Mouse (Mus musculus): ENCODE measurements around the gene Ikbip. TPM values are rescaled to one million over a fixed set of nuclear protein-coding genes. Genes with fewer than 3 reads are reported as not detected.

The Ikbip gene
- polyA plus RNA-seq, 1 experiment from 2014 or later: 39.1 TPM

- Histone ChIP-seq H3K27me3 (ENCODE audit: insufficient read depth, poor library complexity, severe bottlenecking) (no peaks in the 10 kb centered on the region), H3K27ac (peak overlapping the region; percentile 81), H3K4me3 (no peak overlapping the region), H3K9me3 (no peaks in the 10 kb centered on the region), H3K36me3 (peaks cover 4% of the 10 kb centered on the region), H3K4me1 (peaks cover 16% of the 10 kb centered on the region)
- DNase-seq (ENCODE audit: low spot score): no peak
- WGBS: 39% methylated on average over 10 of the region's 10 CpGs
Observed at GRCm38 (mm10) chr10:91126618-91127355, 44.0 kb downstream of the Ikbip start.

GRCm38 (mm10) chr10:91127395-91127794 is 44.7 kb downstream of the Ikbip start:
- Histone ChIP-seq H3K27ac (peak overlapping the region; percentile 81), H3K9me3 (no peaks in the 10 kb centered on the region), H3K36me3 (no peaks in the 10 kb centered on the region), H3K4me3 (no peak overlapping the region), H3K27me3 (ENCODE audit: insufficient read depth, poor library complexity, severe bottlenecking) (no peaks in the 10 kb centered on the region), H3K4me1 (peaks cover 13% of the 10 kb centered on the region; the same call in 1 of the 2 replicates)
- WGBS: 33% methylated on average over 2 of the region's 2 CpGs
- DNase-seq (ENCODE audit: low spot score): no peak

- Histone ChIP-seq H3K27ac (no peak overlapping the region), H3K27me3 (ENCODE audit: insufficient read depth, poor library complexity, severe bottlenecking) (no peaks in the 10 kb centered on the region), H3K4me1 (peaks cover 13% of the 10 kb centered on the region; the same call in 1 of the 2 replicates), H3K4me3 (no peak overlapping the region), H3K36me3 (no peaks in the 10 kb centered on the region), H3K9me3 (no peaks in the 10 kb centered on the region)
- WGBS: 83% methylated on average over 1 of the region's 1 CpGs
- DNase-seq (ENCODE audit: low spot score): no peak
Observed at GRCm38 (mm10) chr10:91128551-91129160, 45.9 kb downstream of the Ikbip start.

- Histone ChIP-seq H3K27ac (no peak overlapping the region), H3K4me1 (peaks cover 13% of the 10 kb centered on the region; the same call in 1 of the 2 replicates), H3K4me3 (no peak overlapping the region), H3K36me3 (no peaks in the 10 kb centered on the region), H3K27me3 (ENCODE audit: insufficient read depth, poor library complexity, severe bottlenecking) (no peaks in the 10 kb centered on the region), H3K9me3 (no peaks in the 10 kb centered on the region)
- no peak for DNase-seq (ENCODE audit: low spot score)
- WGBS: 81% methylated on average over 3 of the region's 3 CpGs
Observed at GRCm38 (mm10) chr10:91130792-91131191, 48.1 kb downstream of the Ikbip start.

- no peak for DNase-seq (ENCODE audit: low spot score)
- Histone ChIP-seq H3K9me3 (no peaks in the 10 kb centered on the region), H3K27me3 (ENCODE audit: insufficient read depth, poor library complexity, severe bottlenecking) (no peaks in the 10 kb centered on the region), H3K4me1 (peaks cover 12% of the 10 kb centered on the region; the same call in 1 of the 2 replicates), H3K27ac (no peak overlapping the region), H3K36me3 (no peaks in the 10 kb centered on the region), H3K4me3 (no peak overlapping the region)
- 90% methylated on average over 1 of the region's 1 CpGs for WGBS
Observed at GRCm38 (mm10) chr10:91131565-91131964, 48.8 kb downstream of the Ikbip start.

- 89% methylated on average over 7 of the region's 7 CpGs for WGBS
- no peak for DNase-seq (ENCODE audit: low spot score)
- H3K27me3 ChIP-seq (ENCODE audit: insufficient read depth, poor library complexity, severe bottlenecking): no peaks in the 10 kb centered on the region
Observed at GRCm38 (mm10) chr10:91135302-91135972, 52.7 kb downstream of the Ikbip start.

GRCm38 (mm10) chr10:91137400-91137799 is 54.7 kb downstream of the Ikbip start:
- H3K9me3 ChIP-seq: no peaks in the 10 kb centered on the region
- no peak overlapping the region for H3K4me3 ChIP-seq
- H3K4me1 ChIP-seq: peaks cover 13% of the 10 kb centered on the region; the same call in 1 of the 2 replicates
- no peak overlapping the region for H3K27ac ChIP-seq
- DNase-seq (ENCODE audit: low spot score): no peak
- no peaks in the 10 kb centered on the region for H3K27me3 ChIP-seq (ENCODE audit: insufficient read depth, poor library complexity, severe bottlenecking)
- H3K36me3 ChIP-seq: no peaks in the 10 kb centered on the region
- WGBS: 83% methylated on average over 9 of the region's 9 CpGs

More at GRCm38 (mm10) chr10:91135302-91135972, 52.7 kb downstream of the Ikbip start:
- Histone ChIP-seq H3K36me3 (no peaks in the 10 kb centered on the region), H3K9me3 (no peaks in the 10 kb centered on the region), H3K4me3 (no peak overlapping the region), H3K4me1 (peaks cover 13% of the 10 kb centered on the region; the same call in 1 of the 2 replicates), H3K27ac (no peak overlapping the region)

- Histone ChIP-seq H3K4me3 (no peak overlapping the region), H3K27ac (peak overlapping the region; percentile 85; the same call in 1 of the 2 replicates), H3K9me3 (no peaks in the 10 kb centered on the region), H3K4me1 (peaks cover 13% of the 10 kb centered on the region; the same call in 1 of the 2 replicates), H3K27me3 (ENCODE audit: insufficient read depth, poor library complexity, severe bottlenecking) (no peaks in the 10 kb centered on the region), H3K36me3 (no peaks in the 10 kb centered on the region)
- DNase-seq (ENCODE audit: low spot score): no peak
- WGBS: 63% methylated on average over 3 of the region's 3 CpGs
Observed at GRCm38 (mm10) chr10:91138317-91138716, 55.6 kb downstream of the Ikbip start.

GRCm38 (mm10) chr10:91139148-91139766 is 56.5 kb downstream of the Ikbip start:
- Histone ChIP-seq H3K27me3 (ENCODE audit: insufficient read depth, poor library complexity, severe bottlenecking) (no peaks in the 10 kb centered on the region), H3K4me1 (peaks cover 13% of the 10 kb centered on the region; the same call in 1 of the 2 replicates), H3K27ac (peak overlapping the region; percentile 85), H3K36me3 (no peaks in the 10 kb centered on the region), H3K9me3 (no peaks in the 10 kb centered on the region), H3K4me3 (no peak overlapping the region)
- DNase-seq (ENCODE audit: low spot score): no peak
- 67% methylated on average over 14 of the region's 14 CpGs for WGBS

- Histone ChIP-seq H3K36me3 (peaks cover 15% of the 10 kb centered on the region), H3K4me3 (no peak overlapping the region), H3K27me3 (ENCODE audit: insufficient read depth, poor library complexity, severe bottlenecking) (no peaks in the 10 kb centered on the region), H3K4me1 (peaks cover 13% of the 10 kb centered on the region; the same call in 1 of the 2 replicates), H3K27ac (no peak overlapping the region), H3K9me3 (no peaks in the 10 kb centered on the region)
- WGBS: 42% methylated on average over 2 of the region's 2 CpGs
- no peak for DNase-seq (ENCODE audit: low spot score)
Observed at GRCm38 (mm10) chr10:91141564-91141963, 58.8 kb downstream of the Ikbip start.

- no peak overlapping the region for H3K4me3 ChIP-seq
- H3K27me3 ChIP-seq (ENCODE audit: insufficient read depth, poor library complexity, severe bottlenecking): no peaks in the 10 kb centered on the region
- H3K4me1 ChIP-seq: peaks cover 13% of the 10 kb centered on the region; the same call in 1 of the 2 replicates
- DNase-seq (ENCODE audit: low spot score): no peak
- H3K27ac ChIP-seq: no peak overlapping the region
- WGBS: 72% methylated on average over 10 of the region's 10 CpGs
- H3K36me3 ChIP-seq: peaks cover 26% of the 10 kb centered on the region
- H3K9me3 ChIP-seq: no peaks in the 10 kb centered on the region
Observed at GRCm38 (mm10) chr10:91142654-91143191, 60.0 kb downstream of the Ikbip start.
